Mouse (Mus musculus) thymus, postnatal 4 days (tissue): ENCODE results near the gene Kctd17.
A peak's percentile ranks its signal among the peaks of the same experiment; 100 is the strongest.

Source experiments
- DNase-seq: peaks from one replicate; pipeline ENCODE4 v3.0.0; 2021

The Kctd17 gene

GRCm38 (mm10) chr15:78416937-78417336 is 11.4 kb upstream of the Kctd17 start:
- DNase-seq, result no peak

GRCm38 (mm10) chr15:78420395-78420794 is 8.0 kb upstream of the Kctd17 start:
- no peak for DNase-seq

DNA sequence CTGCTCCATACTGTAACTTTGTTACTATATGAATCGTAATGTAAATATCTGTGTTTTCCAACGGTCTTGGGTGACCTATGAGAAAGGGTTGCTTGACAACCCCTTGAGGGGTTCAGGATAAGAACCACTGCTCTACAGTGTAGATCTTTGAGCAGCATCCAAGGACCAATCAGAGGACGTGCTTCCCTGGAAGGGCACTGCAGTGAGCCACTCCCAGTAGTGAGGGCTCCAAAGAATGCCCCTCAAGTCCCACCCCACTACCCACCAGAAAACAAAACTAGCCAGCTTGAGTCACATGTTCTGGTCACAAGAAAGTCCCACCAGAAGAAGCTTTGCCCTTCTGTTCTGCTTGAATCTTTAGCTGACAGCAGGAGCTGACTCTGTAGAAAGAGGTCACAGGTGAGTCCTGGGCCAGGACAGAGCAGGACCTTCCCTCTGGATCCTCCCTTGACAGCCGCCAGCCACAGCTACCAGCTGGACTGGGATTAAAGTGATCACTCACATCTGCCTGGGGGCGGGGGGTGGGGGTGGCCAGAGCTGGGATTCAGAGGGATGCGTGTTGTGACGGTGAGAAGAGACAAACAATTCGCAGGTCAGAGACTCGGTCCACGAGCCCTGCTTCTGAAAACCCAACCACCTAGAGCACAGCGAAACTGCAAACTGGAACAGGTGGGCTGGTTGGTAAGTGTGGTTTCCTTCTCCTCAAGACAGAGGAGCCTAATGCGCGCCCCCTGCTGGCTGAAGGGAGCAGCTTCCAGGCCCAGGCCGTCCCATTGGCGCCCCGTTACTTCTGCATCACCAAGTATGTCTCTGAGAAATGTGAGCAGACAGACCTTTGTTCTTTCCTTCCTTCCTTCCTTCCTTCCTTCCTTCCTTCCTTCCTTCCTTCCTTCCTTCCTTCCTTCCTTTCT is 6.1 kb upstream of the Kctd17 start:
- DNase-seq, result peak; percentile 97

DNA sequence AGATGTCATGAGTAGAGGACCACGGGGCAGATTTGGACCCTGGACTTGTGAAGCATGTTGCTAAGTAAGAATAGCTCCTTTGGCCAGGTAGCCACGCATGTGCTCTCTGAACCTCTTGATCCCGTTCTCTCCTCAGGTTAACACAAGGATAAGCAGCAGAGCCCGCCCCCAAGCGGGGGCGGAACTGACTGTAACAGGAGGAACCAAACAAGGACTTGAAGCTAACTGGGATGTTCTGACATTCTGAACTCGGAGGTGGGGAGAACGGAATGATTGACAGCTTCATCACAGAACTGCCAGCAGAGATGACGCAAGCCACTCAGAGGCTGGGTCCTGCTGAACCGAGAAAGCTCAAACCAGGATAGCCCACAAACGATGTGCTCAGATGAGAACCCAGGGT is 3.9 kb upstream of the Kctd17 start:
- no peak for DNase-seq

DNA sequence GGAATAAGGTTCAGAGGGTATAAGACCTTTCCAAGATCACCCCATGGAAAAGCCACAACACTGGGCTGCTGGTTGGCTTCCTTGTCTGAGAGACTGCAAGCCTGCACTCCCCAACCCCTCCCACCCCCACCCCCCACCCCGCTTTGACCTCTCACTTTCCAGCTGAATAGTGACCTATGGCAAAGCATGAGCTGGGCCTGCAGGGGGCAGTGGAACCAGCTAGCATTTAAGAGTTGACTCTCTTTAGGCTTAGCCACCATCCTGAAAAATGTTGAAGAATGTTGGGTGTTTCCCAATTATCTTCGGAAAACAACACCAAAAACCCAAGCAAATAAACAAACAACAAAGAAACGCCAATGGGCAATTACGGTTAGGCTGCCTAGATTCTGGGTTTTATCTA is 3.1 kb upstream of the Kctd17 start:
- no peak for DNase-seq

DNA sequence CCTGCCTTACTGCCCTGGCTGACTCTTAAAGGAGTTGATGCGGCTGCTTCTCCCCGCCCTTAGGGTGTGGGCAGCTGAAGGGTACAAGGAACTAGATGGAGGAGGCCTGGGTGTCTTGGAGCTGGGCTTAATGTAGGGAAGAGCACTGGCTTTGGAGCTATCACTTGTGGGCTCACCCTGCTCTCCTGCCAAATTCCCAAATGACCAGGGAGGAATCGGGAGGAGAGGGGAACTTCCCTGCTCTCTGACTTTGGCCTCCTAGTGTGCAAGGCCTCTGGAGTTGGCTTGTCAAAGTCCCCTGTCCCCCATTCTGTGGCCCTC is 735 bp downstream of the Kctd17 start:
- DNase-seq, result no peak

DNA sequence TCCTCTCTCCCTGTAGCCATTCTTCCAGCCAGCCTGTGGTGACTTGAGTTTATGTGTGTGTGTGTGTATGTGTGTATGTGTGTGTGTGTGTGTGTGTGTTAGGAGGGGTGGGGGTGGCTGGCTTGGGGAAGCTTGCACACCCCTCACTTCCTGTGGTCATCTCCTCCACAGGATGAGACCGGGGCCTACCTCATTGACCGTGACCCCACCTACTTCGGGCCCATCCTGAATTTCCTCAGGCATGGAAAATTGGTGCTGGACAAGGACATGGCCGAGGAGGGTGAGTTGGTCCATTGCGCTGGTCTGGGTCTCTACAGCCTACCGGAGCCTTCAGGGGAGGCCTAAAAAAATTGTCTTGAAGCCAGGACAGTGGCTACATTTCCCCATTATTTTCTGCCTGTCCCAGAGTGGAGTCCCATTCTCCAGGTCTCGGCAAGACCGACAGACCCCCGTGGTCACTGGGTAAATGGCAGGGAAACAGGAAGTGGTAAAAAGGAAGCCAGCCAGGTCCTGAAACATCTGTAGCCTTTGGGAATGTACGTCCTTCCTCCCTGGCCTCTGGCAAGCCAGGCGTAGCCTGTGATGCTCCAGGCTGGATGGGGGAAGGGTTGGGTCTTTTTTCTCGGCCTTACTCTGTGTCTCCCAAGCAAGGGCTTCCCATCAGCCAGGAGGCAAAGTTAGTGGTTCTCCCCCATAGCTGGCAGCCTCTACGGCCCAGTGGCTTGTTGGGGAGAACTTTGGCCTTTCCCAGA is 1.7 kb downstream of the Kctd17 start:
- no peak for DNase-seq

DNA sequence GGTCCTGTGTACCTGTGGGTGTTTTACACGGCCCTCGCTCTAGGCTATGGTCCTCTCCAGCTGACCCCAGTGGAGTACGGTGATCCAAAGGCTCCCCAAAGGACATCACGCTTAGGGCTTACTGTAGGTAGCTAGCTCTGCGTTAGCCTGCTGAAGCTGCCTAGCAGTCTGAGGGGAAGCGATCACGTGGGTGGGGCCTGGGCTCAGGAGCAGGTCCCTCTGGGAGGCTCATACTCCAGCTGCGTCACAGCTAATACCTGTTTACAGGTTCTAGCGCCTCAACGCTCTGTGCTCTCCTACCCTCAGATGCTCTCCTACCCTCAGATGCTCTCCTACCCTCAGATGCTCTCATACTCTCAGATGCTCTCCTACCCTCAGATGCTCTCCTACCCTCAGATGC is 2.5 kb downstream of the Kctd17 start:
- no peak for DNase-seq

- DNase-seq, result no peak
Observed at GRCm38 (mm10) chr15:78431541-78432121, 3.3 kb downstream of the Kctd17 start.

DNA sequence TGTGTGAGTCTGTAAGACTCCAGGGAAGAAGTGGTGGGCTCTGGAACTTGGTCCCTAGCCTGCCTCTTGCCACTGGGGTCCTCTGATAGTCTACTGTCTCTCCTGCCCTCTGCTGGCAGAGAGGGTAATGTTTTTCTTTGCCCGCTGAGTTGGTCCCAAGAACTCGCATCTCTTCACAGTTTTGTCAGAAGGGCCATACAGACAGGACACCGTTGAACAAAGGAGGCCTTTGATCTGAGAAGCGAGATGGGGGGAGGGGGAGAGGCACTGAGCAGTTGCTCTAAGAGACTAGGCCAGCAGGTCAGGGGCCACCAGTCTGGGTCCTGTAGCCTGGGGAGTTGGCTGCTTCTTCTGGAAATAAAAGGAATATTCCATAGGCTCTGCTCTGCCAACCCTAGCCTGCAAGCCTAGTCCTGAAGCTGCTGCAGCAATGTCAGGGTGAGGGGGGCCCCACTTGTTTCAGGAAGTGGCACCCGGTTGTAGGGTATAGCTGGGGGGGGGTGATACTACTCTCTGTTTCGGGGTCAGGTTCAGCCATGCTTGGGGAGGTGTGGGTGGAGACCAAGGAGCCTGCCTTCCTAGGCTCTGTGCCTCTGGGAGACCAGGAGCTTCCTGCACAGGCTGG is 6.6 kb downstream of the Kctd17 start:
- DNase-seq, result peak; percentile 78

GRCm38 (mm10) chr15:78435681-78436080 is 7.3 kb downstream of the Kctd17 start:
- DNase-seq, result peak; percentile 61

DNA sequence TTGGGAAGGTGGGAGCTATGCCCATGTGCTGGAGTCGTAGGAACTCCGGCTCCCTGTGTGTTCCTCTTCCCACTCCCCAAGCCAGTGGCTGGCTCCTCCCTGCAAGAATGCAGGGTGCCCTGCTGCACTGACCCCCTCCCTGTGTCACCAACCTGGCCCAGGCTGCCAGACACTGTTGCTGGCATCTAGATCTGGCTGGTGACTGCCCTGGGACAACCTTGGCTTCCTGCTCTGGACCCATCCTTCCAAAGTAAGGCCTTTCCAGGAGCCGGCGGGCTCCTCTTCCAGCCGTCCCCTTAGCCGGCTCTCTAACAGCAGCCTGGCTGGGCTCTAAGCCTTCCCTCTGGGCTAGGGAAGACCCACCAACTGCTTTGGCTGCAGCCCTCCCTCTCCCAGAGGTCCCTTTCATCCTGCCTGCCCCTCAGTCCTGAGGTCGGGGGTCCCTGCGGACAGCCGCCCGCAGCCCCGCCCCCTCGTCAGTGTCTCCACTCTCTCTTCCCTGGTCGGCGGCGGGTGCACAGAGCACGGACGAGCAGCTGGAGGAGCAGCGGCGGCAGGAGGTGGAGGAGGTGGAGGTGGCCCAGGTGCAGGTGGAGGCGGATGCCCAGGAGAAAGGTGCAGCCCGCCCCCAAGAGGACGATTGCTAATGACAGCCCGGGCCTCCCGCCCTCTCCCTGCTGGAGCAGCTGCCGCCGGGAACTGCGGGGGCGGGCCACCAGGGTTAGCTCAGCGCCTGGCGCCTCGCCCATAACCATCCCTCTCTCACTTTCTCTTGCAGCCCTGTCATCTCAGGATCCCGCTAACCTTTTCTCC is 8.2 kb downstream of the Kctd17 start:
- DNase-seq, result peak; percentile 67

GRCm38 (mm10) chr15:78437237-78438017 is 9.1 kb downstream of the Kctd17 start:
- DNase-seq, result peak; percentile 34

- no peak for DNase-seq
Observed at GRCm38 (mm10) chr15:78438018-78438394, 9.6 kb downstream of the Kctd17 start.

DNA sequence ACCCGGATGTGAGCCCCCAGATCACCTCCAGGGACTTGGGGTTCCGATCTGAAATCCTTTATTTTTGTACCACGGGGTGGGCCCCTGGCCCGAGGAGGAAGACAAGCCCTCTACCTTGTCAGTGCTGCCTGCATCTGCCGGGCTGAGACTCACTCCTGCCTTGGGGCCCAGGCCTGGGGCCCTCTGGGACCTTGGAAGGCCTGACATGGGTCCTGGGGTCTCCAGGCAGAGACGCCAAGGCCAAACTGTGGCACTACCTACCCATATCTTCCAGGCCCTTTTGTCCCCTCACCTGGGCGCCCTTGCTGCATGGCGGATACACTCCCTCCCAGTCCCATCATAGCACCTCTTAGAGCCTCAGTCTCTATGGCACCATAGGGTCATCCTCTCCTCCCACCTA is 10.1 kb downstream of the Kctd17 start:
- DNase-seq, result no peak

DNA sequence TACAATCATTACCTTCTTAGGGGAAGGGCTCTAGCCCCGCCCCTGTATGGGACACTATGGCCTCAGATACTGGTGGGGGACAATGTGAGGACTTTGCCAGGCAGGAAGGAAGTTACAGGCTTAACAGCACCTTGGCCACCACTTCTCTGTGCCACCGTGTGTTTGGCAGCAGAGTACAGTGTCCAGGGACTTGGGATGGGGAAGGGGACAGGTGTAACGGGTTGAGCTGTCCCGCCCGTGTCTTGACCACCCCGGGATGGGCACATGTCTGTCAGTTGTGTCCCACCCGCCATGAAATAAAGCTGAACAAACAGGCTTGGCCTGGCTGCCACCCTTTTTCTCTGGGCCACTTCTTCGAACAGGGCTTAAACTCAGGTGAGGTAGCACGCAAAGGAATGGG is 10.6 kb downstream of the Kctd17 start:
- DNase-seq, result no peak

DNA sequence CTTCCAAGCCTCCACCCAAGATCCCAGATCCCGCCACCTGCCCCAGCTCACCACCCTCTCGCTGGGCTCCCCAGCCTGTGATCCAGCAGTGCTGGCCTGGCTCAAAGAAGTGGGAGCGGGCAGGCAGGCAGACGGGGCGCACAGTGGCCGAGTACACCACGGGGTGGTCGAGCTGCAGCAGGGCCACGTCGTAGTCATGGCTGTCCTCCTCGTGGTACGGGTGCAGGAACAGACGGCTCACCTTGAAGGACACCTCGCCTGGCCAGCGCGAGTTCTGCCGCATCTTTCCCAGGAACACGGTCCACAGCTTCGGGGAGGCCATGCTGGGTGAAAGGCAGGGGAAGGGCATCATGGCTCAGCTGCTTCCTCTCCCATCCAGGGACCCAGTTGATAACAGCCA is 13.9 kb downstream of the Kctd17 start:
- DNase-seq, result no peak

- no peak for DNase-seq
Observed at GRCm38 (mm10) chr15:78443857-78444256, 15.5 kb downstream of the Kctd17 start.

GRCm38 (mm10) chr15:78447121-78447520 is 18.8 kb downstream of the Kctd17 start:
- DNase-seq, result no peak

DNA sequence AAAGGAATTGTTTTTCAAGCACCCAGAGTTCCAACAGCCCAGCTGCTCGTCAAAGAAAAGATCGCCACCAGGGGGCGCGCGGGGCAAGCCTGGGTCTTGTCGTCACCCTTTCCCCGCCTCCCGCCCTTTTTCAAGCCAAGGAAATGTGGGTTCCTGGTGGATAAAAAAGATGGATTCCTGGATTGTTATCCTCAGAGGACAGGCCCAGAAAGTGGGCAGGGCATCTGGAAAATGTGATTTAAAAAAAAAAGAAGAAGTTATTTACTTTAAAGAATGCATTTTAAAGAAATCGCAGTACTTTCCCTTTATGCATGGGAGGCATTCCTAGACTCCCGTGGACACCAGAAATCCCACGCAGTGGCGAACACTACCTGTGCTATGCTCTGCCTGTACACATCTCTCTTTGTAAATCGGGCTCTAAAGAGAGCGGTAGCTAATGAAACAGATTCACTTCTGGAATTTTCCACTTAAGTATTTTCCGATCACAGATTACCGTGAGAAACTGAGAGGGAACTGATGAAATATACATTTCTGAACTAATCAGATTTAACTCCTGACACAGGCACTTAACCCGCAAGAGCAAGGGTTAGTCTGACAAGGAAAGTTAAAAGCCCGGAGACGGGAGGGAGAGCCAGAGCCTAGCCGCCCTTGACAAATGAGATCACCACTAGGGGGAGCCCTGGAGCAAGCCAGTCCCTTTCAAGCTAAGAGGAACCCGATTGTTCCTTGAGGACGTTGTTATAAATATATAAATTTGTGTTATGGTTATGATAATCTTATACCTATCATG is 19.6 kb downstream of the Kctd17 start:
- peak; percentile 98 for DNase-seq

DNA sequence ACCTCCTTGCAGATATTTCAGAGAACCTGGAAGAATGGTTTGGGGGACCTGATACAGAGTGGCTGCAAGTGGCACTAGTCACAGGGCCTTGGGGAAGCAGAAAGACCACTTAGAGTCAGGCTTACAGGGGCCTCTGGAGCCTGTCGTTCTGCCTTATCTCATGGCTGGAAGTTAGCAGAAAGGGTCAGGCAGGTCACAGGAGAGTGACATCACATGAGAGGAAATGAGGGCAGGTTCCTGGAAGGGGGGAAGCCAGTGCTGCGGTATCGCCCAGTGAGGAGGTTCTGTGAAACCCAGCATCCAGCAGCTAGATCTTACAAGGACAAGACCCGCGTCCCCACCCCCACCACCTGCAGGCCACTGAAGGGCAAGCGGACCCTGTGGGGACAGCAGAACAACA is 20.8 kb downstream of the Kctd17 start:
- DNase-seq, result no peak
